Mouse (Mus musculus) neural tube, embryonic 14.5 days (tissue): ENCODE results near the gene Med23. TPM values are rescaled to one million over a fixed set of nuclear protein-coding genes. Genes with fewer than 3 reads are reported as not detected.

ENCODE experiments used
- ATAC-seq: fragments of 200-750 bp; cut with Nextera tagmentation; 2 replicates; pipeline ENCODE4 v1.8.0; 2017; ENCODE audit warnings: low read depth, mild to moderate bottlenecking, moderate TSS enrichment, moderate library complexity
- H3K27ac ChIP-seq: fragments of 300-500 bp; sonication (generic); 2 replicates; pipeline ENCODE4 v1.5.1; 2014; ENCODE audit warnings: low read depth, mild to moderate bottlenecking, control low read depth, low read length, moderate library complexity, mixed read lengths
- H3K27me3 ChIP-seq: fragments of 300-500 bp; sonication (generic); 2 replicates; pipeline ENCODE4 v1.6.1; 2014; ENCODE audit warnings: low read length; ENCODE audit not compliant: control insufficient read depth, insufficient read depth
- H3K36me3 ChIP-seq: fragments of 300-500 bp; sonication (generic); 2 replicates; pipeline ENCODE4 v1.6.1; 2014; ENCODE audit warnings: low read length, mixed read lengths; ENCODE audit not compliant: control insufficient read depth, insufficient read depth
- H3K4me1 ChIP-seq: fragments of 300-500 bp; sonication (generic); 2 replicates; pipeline ENCODE4 v1.6.1; 2014; ENCODE audit warnings: low read length; ENCODE audit not compliant: control insufficient read depth, insufficient read depth
- H3K4me2 ChIP-seq: fragments of 300-500 bp; sonication (generic); 2 replicates; pipeline ENCODE4 v1.6.1; 2014; ENCODE audit warnings: mild to moderate bottlenecking, low read depth, low read length, control low read depth
- H3K4me3 ChIP-seq: fragments of 300-500 bp; sonication (generic); 2 replicates; pipeline ENCODE4 v1.5.1; 2014; ENCODE audit warnings: low read depth, low read length, control low read depth, mixed read lengths
- H3K9ac ChIP-seq: fragments of 300-500 bp; sonication (generic); replicated peaks from 2 replicates; pipeline ENCODE4 v1.6.1; 2014; ENCODE audit warnings: low read depth, mild to moderate bottlenecking, control low read depth, low read length, mixed read lengths
- H3K9me3 ChIP-seq: fragments of 300-500 bp; sonication (generic); 2 replicates; pipeline ENCODE4 v1.6.1; 2016; ENCODE audit warnings: low read length; ENCODE audit not compliant: control insufficient read depth
- WGBS: fragments of 180-500 bp; shearing (Covaris S2); extraction: QIAGEN DNeasy Blood & Tissue Kit; methylation state at CpG from one replicate; pipeline ENCODE4 v1.1.7; 2014; 5-methylcytosine and 5-hydroxymethylcytosine counted together
- microRNA-seq: library from miRNA; unstranded; fragments of <30 nt; microRNA quantifications from one replicate; pipeline ENCODE4, GENCODE M21; 2016
- polyA plus RNA-seq: library from polyadenylated mRNA; unstranded; fragments of >200 nt; fragmentation: Nextera tagmentation; extraction: Ambion mirVana; gene quantifications from 2 replicates; pipeline ENCODE4 v1.2.1, GENCODE M21; 2014

The Med23 gene
- polyA plus RNA-seq, 1 experiment from 2014 or later = 36.8 TPM

DNA sequence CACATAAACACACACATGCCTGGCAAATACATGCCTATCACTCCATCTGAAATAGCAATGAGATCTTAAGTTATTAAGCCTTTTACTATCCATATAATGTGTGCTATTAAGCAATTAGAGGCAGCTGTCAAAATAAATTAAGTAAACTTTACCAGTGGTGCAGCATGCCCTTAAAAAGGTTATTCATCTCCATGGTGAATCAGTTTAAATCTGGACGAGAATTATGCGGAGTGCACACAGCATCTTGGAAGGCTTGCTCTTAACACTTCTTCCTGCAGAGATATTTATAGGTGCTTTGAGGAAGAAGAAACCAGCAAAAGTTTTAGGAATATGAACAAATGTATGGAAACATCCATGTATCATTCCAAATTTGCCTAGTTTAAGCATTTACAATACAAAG is 92.1 kb downstream of the Med23 start:
- 16% methylated on average over 2 of the region's 2 CpGs for WGBS
- no peak for ATAC-seq

More for the DNA sequence above, 92.1 kb downstream of the Med23 start:
- H3K27me3 ChIP-seq = no peaks in the 10 kb centered on the region
- no peaks in the 10 kb centered on the region for H3K36me3 ChIP-seq
- H3K4me2 ChIP-seq = no peak overlapping the region
- no peak overlapping the region for H3K9ac ChIP-seq
- no peaks in the 10 kb centered on the region for H3K9me3 ChIP-seq
- H3K4me1 ChIP-seq = peaks cover 3% of the 10 kb centered on the region; the same call in 1 of the 2 replicates
- no peak overlapping the region for H3K27ac ChIP-seq
- H3K4me3 ChIP-seq = no peak overlapping the region

Small RNA genes lying within 50 kb of the gene (microRNA-seq; reads per million reads assigned to microRNA genes)
- not detected for gene Mir6905

Other genes starting within 250 kb of the Med23 start
- 0.52 and 5.3 TPM in 2 replicates for gene Enpp1, start 157.8 kb upstream of the Med23 start, polyA plus RNA-seq
- 3.3 and 3.9 TPM in 2 replicates for gene Enpp3, start 27.2 kb upstream of the Med23 start, polyA plus RNA-seq
- gene Arg1, start 57.5 kb downstream of the Med23 start, polyA plus RNA-seq = 4.6 and 7.0 TPM in 2 replicates